Mouse (Mus musculus) ES-Bruce4 (cell line): ENCODE measurements at regions not wholly inside any gene's neighbourhood (a gene's known extent, or its start where the extent isn't known, plus 50 kb on each side); places are given as distances from the start of the nearest gene placed in this dataset.

Experiments used
- CTCF ChIP-seq: IDR thresholded peaks from one replicate; pipeline ENCODE4 v1.8.1; 2011; ENCODE audit warnings: low read depth, low read length
- POLR2A ChIP-seq: IDR thresholded peaks from one replicate; pipeline ENCODE4 v1.8.1; 2011; ENCODE audit warnings: low read length; ENCODE audit not compliant: insufficient read depth

DNA sequence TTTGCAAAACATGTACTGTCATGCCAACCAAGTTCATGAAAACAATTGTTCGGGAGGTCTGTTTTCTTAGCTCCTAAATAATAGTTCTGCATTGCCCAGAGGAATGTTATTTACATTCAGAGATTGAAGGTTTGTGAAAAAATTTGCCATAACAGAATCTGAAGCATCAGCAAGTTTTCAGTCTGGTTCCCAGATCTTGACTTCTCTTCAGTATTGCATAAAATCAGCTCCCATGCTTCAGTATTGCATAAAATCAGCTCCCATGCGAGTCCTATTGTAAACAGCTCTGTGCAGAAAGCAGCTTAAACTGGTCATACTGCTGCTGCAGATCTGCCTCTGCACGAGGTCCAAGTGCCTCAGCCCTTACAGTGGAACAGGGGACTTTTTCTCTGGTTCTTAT lies 155.5 kb downstream of the Cxcl12 start:
- no peak for TF ChIP-seq POLR2A
- TF ChIP-seq CTCF = no peak
